Mouse (Mus musculus): ENCODE data around the gene Lhfpl4.

Gene Lhfpl4

DNA sequence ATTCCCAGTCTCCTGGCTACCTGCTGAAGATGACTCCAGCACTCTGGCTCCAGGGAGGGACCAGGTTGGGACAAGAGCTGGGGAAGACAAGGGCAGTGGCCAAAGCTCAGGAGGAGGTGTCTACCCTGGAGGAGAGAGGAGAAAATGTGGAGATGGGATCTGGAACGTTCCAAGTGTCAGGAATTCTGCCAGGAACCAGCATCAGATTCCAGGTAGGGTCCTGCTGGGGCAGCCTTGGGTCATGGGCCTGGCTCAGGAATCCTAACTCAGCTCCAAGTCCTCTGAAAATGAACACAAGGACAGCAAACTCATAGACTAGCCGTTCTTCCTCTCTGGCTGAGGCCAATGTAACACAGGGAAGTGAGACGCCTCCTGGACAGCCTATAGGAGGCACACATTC, 25.3 kb downstream of the Lhfpl4 start:
- in situ Hi-C loops (cut with MboI, MseI): no loop called here

DNA sequence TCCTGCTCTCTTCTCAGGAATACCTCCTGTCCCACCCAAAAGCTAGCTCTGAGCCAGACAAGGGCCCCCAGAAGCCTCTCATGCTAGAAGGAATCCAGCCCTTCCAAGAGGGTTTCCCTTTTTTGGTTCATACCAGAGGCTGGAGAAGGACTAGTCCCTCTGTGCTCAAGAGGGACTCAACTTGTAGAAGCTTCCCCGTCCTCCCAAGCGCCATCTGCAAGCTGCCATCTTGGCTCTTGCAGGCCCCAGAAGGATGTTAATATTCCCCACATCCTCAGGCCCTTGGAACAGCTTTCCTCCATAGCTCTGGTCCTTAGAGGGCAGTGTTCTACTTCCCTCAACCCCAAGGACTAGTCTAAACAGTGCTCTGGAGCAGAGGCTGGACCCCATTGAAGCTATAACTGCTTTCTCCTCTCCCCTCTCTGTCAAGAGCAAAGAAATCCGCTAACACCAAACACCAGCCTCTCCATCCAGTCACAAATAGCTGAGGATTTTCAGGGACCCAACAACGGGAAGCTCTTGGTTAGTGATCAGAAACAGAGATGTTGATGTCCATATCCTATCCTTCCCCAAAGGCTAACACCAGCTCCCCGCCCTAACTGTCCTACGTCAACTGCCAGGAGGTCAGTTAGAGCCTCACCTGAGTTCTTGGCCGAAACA, 26.7 kb downstream of the Lhfpl4 start:
- in situ Hi-C loops (cut with MboI, MseI): no loop called here

DNA sequence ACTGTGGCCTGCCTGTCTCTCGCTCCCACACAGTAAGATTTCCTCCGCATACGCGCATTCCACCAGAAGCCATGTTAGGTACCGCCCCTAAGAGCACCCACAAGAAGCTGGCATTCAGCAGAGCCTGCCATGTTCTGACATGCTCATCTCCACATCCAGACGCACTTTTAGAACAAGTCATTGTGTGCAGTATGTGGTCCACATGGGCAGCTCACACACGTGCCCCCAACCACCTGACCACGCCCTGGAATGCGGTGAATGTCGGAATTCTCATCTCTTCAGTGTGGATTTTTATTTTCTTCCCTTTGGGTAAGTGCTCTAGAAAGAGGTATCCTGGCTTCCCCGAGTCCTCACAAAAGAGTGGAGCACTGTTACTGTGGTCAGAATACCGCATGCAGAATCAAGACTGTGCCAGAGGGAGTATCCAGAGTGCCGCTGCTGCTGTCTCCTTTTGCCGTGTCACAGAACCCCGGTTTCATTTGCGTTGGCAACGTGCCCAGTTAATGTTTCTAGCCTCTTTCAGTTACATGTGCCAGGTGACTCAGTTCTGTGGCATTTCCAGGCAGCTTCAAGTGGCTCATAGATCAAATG, 28.4 kb downstream of the Lhfpl4 start:
- in situ Hi-C loops (cut with MboI, MseI): no loop called here

- in situ Hi-C loops (cut with MboI, MseI): no loop called here
These were observed 31.7 kb downstream of the Lhfpl4 start for GRCm38 (mm10) chr6:113163513-113163912.

- in situ Hi-C loops (cut with MboI, MseI): no loop called here
These were observed 33.2 kb downstream of the Lhfpl4 start for GRCm38 (mm10) chr6:113161982-113162381.

GRCm38 (mm10) chr6:113160106-113160505, 35.1 kb downstream of the Lhfpl4 start:
- in situ Hi-C loops (cut with MboI, MseI): no loop called here

- in situ Hi-C loops (cut with MboI, MseI): no loop called here
These were observed 39.1 kb downstream of the Lhfpl4 start for GRCm38 (mm10) chr6:113156064-113156463.

- in situ Hi-C loops (cut with MboI, MseI): no loop called here
These were observed 40.3 kb downstream of the Lhfpl4 start for GRCm38 (mm10) chr6:113154886-113155285.

DNA sequence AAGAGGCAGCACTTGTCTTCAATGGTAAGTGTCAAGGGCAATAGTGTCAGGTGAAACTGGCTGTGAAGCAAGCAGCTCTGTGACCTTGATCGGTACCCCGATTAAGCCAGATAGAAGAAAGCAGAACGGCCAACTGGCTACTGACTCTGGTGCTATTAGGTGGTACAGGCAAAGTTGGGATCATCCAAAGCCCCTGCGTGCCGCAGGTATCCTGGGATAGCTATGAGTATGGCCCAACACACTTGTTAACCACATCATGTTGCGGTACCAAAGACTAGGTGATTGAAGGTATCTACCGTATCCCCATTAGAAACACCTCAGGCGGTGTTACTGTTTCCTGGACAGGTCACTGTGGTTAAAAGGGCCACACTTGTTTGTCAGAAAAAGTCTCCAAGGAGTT, 41.1 kb downstream of the Lhfpl4 start:
- in situ Hi-C loops (cut with MboI, MseI): no loop called here

- in situ Hi-C loops (cut with MboI, MseI): loop anchor here (25.0 kb wide), 1 partner anchor 417 kb away; no protein-coding TSS in a partner anchor
These were observed 49.9 kb downstream of the Lhfpl4 start for GRCm38 (mm10) chr6:113145249-113145648.

- in situ Hi-C loops (cut with MboI, MseI): loop anchor here (25.0 kb wide), 1 partner anchor 418 kb away; no protein-coding TSS in a partner anchor
These were observed 50.4 kb downstream of the Lhfpl4 start for GRCm38 (mm10) chr6:113144764-113145163.

DNA sequence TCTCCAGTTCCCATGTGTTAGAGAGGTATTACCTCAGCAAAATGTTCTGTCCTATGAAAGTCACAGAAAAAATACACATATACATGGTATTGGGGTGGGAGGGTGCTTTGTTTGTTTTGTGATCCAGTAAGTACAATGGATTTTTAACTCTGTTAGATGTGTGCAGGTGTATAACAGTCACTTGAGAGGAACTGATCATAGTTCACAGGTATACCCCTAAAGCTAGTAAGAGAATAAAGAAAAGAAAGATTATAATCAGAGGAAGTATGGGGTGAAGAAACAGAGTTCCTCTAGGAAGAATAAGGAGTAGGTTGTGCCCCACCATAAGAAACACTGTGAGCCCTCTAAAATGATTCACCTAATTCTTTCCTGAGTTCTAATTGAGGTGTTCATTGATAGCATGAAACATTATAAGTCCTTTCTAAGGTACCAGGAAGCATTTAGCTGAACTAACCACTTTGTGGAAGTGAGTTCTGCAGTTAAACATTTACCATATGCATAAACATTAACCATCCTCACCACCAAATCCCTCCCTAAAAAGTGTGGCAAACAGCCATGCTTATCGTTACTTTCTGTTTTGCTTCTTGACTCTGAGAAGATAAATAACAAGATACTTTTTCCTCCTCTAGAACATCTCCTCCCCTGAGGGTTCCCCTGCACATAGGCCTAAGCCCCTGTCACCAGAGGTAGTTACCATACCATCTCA, 53.6 kb downstream of the Lhfpl4 start:
- in situ Hi-C loops (cut with MboI, MseI): loop anchor here (25.0 kb wide), 1 partner anchor 421 kb away; no protein-coding TSS in a partner anchor

DNA sequence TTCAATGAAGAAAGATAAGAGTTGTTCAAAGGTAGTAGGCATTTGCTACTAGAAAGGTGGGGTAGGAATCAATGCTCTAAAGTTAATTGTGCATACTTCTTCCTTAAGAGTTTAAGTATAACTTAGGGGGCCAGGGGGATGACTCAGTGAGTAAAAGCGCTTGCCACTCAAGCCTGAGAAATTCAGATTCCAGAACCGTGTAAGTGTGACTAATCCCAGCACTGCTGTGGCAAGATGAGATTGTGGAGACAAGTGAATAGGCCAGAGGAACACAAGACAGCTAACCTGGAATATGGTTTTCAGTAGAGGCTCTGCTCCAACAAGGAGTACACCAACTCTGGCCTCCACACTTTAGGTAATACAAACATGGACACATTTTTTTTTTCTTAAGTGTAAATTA, 61.8 kb downstream of the Lhfpl4 start:
- in situ Hi-C loops (cut with MboI, MseI): loop anchor here (25.0 kb wide), 1 partner anchor 429 kb away; no protein-coding TSS in a partner anchor

DNA sequence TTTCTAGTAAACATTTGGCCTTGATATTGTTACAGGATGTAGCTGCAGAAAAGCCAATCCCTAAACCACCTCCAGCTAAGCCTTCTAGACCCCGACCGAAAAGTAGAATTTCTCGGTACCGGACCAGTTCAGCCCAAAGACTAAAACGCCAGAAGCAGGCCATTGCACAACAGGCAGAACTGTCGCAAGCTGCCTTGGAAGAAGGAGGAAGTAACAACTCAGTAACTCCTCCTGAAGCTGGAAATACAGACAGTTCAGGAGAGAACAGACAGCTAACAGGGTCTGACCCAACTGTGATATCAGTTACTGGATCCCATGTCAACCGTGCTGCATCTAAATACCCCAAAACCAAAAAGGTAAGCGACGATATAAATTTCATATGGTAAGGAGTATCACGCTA, 74.4 kb downstream of the Lhfpl4 start:
- in situ Hi-C loops (cut with MboI, MseI): no loop called here

All from T-helper 2 cell (primary cell).